Mouse (Mus musculus): ENCODE results near the gene Chst11. TPM values are rescaled to one million over a fixed set of nuclear protein-coding genes. Genes with fewer than 3 reads are reported as not detected.
A peak's percentile ranks its signal among the peaks of the same experiment; 100 is the strongest.

Chst11 gene
- polyA plus RNA-seq, 1 experiment from 2014 or later, result 0.99 TPM

GRCm38 (mm10) chr10:83094821-83095725 lies 109.8 kb downstream of the Chst11 start:
- no peak overlapping the region for H3K27ac ChIP-seq
- H3K4me1 ChIP-seq, result peaks cover 61% of the 10 kb centered on the region
- H3K9me3 ChIP-seq, result no peaks in the 10 kb centered on the region
- WGBS, result 84% methylated on average over 16 of the region's 16 CpGs
- no peak overlapping the region for H3K4me3 ChIP-seq
- H3K36me3 ChIP-seq (replicated peaks), result no peaks in the 10 kb centered on the region
- DNase-seq (ENCODE audit: extremely low spot score, low spot score), result no peak
- H3K27me3 ChIP-seq (ENCODE audit: poor library complexity, severe bottlenecking), result no peaks in the 10 kb centered on the region

- no peak overlapping the region for H3K27ac ChIP-seq
- 94% methylated on average over 6 of the region's 6 CpGs for WGBS
- no peaks in the 10 kb centered on the region for H3K9me3 ChIP-seq
- no peaks in the 10 kb centered on the region for H3K27me3 ChIP-seq (ENCODE audit: poor library complexity, severe bottlenecking)
- H3K4me1 ChIP-seq, result peaks cover 61% of the 10 kb centered on the region
- no peak overlapping the region for H3K4me3 ChIP-seq
- no peak for DNase-seq (ENCODE audit: extremely low spot score, low spot score)
- no peaks in the 10 kb centered on the region for H3K36me3 ChIP-seq (replicated peaks)
Observed at GRCm38 (mm10) chr10:83096257-83096656, 111.0 kb downstream of the Chst11 start.

- WGBS, result 87% methylated on average over 10 of the region's 10 CpGs
Observed at GRCm38 (mm10) chr10:83098940-83099339, 113.6 kb downstream of the Chst11 start.

GRCm38 (mm10) chr10:83099669-83100068 lies 114.4 kb downstream of the Chst11 start:
- DNase-seq (ENCODE audit: extremely low spot score, low spot score), result no peak
- H3K27ac ChIP-seq, result 0 out of 2 replicates have a peak overlapping the region, but pooled peaks have one; percentile 2
- peaks cover 90% of the 10 kb centered on the region for H3K4me1 ChIP-seq
- no peaks in the 10 kb centered on the region for H3K9me3 ChIP-seq
- WGBS, result 89% methylated on average over 3 of the region's 3 CpGs
- H3K36me3 ChIP-seq (replicated peaks), result no peaks in the 10 kb centered on the region
- H3K4me3 ChIP-seq, result no peak overlapping the region
- H3K27me3 ChIP-seq (ENCODE audit: poor library complexity, severe bottlenecking), result 0 out of 2 replicates have a peak, but pooled peaks cover 7% of the 10 kb centered on the region

More at GRCm38 (mm10) chr10:83098940-83099339, 113.6 kb downstream of the Chst11 start:
- Histone ChIP-seq H3K27me3 (ENCODE audit: poor library complexity, severe bottlenecking) (0 out of 2 replicates have a peak, but pooled peaks cover under 1% of the 10 kb centered on the region), H3K4me1 (peaks cover 85% of the 10 kb centered on the region), H3K9me3 (no peaks in the 10 kb centered on the region), H3K36me3 (replicated peaks) (no peaks in the 10 kb centered on the region), H3K27ac (0 out of 2 replicates have a peak overlapping the region, but pooled peaks have one; percentile 40), H3K4me3 (no peak overlapping the region)
- DNase-seq (ENCODE audit: extremely low spot score, low spot score), result no peak

- no peaks in the 10 kb centered on the region for H3K36me3 ChIP-seq (replicated peaks)
- no peaks in the 10 kb centered on the region for H3K9me3 ChIP-seq
- peaks cover 93% of the 10 kb centered on the region for H3K4me1 ChIP-seq
- WGBS, result 65% methylated on average over 8 of the region's 8 CpGs
- no peak overlapping the region for H3K4me3 ChIP-seq
- H3K27me3 ChIP-seq (ENCODE audit: poor library complexity, severe bottlenecking), result peaks cover 10% of the 10 kb centered on the region; the same call in 1 of the 2 replicates
- H3K27ac ChIP-seq, result no peak overlapping the region
- no peak for DNase-seq (ENCODE audit: extremely low spot score, low spot score)
Observed at GRCm38 (mm10) chr10:83100890-83101289, 115.6 kb downstream of the Chst11 start.

GRCm38 (mm10) chr10:83101421-83102207 lies 116.3 kb downstream of the Chst11 start:
- WGBS, result 80% methylated on average over 9 of the region's 9 CpGs
- H3K4me3 ChIP-seq, result no peak overlapping the region
- H3K4me1 ChIP-seq, result peaks cover 99% of the 10 kb centered on the region
- no peak for DNase-seq (ENCODE audit: extremely low spot score, low spot score)
- H3K27me3 ChIP-seq (ENCODE audit: poor library complexity, severe bottlenecking), result peaks cover 10% of the 10 kb centered on the region; the same call in 1 of the 2 replicates
- H3K9me3 ChIP-seq, result no peaks in the 10 kb centered on the region
- H3K27ac ChIP-seq, result peak overlapping the region; percentile 42
- no peaks in the 10 kb centered on the region for H3K36me3 ChIP-seq (replicated peaks)

GRCm38 (mm10) chr10:83102745-83103144 lies 117.4 kb downstream of the Chst11 start:
- no peak for DNase-seq (ENCODE audit: extremely low spot score, low spot score)

GRCm38 (mm10) chr10:83104221-83104620 lies 118.9 kb downstream of the Chst11 start:
- Histone ChIP-seq H3K27me3 (ENCODE audit: poor library complexity, severe bottlenecking) (peaks cover 10% of the 10 kb centered on the region; the same call in 1 of the 2 replicates), H3K36me3 (replicated peaks) (no peaks in the 10 kb centered on the region), H3K9me3 (no peaks in the 10 kb centered on the region), H3K4me1 (peaks cover 99% of the 10 kb centered on the region), H3K27ac (peak overlapping the region; percentile 53; the same call in 1 of the 2 replicates), H3K4me3 (no peak overlapping the region)
- no peak for DNase-seq (ENCODE audit: extremely low spot score, low spot score)
- WGBS, result 88% methylated on average over 8 of the region's 8 CpGs

More at GRCm38 (mm10) chr10:83102745-83103144, 117.4 kb downstream of the Chst11 start:
- Histone ChIP-seq H3K4me3 (0 out of 2 replicates have a peak overlapping the region, but pooled peaks have one; percentile 7), H3K9me3 (no peaks in the 10 kb centered on the region), H3K4me1 (peaks cover 99% of the 10 kb centered on the region), H3K27ac (peak overlapping the region; percentile 70), H3K36me3 (replicated peaks) (no peaks in the 10 kb centered on the region), H3K27me3 (ENCODE audit: poor library complexity, severe bottlenecking) (peaks cover 10% of the 10 kb centered on the region; the same call in 1 of the 2 replicates)
- WGBS, result 28% methylated on average over 15 of the region's 15 CpGs

- 38% methylated on average over 7 of the region's 7 CpGs for WGBS
- no peak overlapping the region for H3K4me3 ChIP-seq
- peaks cover 10% of the 10 kb centered on the region; the same call in 1 of the 2 replicates for H3K27me3 ChIP-seq (ENCODE audit: poor library complexity, severe bottlenecking)
- DNase-seq (ENCODE audit: extremely low spot score, low spot score), result no peak
- peaks cover 83% of the 10 kb centered on the region for H3K4me1 ChIP-seq
- H3K36me3 ChIP-seq (replicated peaks), result no peaks in the 10 kb centered on the region
- H3K9me3 ChIP-seq, result no peaks in the 10 kb centered on the region
- H3K27ac ChIP-seq, result peak overlapping the region; percentile 75
Observed at GRCm38 (mm10) chr10:83106152-83106746, 121.0 kb downstream of the Chst11 start.

GRCm38 (mm10) chr10:83107385-83107784 lies 122.1 kb downstream of the Chst11 start:
- H3K4me3 ChIP-seq, result no peak overlapping the region
- H3K27me3 ChIP-seq (ENCODE audit: poor library complexity, severe bottlenecking), result peaks cover 10% of the 10 kb centered on the region; the same call in 1 of the 2 replicates
- DNase-seq (ENCODE audit: extremely low spot score, low spot score), result no peak
- H3K4me1 ChIP-seq, result peaks cover 71% of the 10 kb centered on the region
- H3K36me3 ChIP-seq (replicated peaks), result no peaks in the 10 kb centered on the region
- peak overlapping the region; percentile 75 for H3K27ac ChIP-seq
- WGBS, result 37% methylated on average over 8 of the region's 8 CpGs
- H3K9me3 ChIP-seq, result no peaks in the 10 kb centered on the region

GRCm38 (mm10) chr10:83107921-83108738 lies 122.8 kb downstream of the Chst11 start:
- 54% methylated on average over 21 of the region's 21 CpGs for WGBS
- no peak for DNase-seq (ENCODE audit: extremely low spot score, low spot score)

More at GRCm38 (mm10) chr10:83107921-83108738, 122.8 kb downstream of the Chst11 start:
- H3K4me3 ChIP-seq, result no peak overlapping the region
- H3K9me3 ChIP-seq, result no peaks in the 10 kb centered on the region
- H3K27ac ChIP-seq, result peak overlapping the region; percentile 75
- no peaks in the 10 kb centered on the region for H3K36me3 ChIP-seq (replicated peaks)
- peaks cover 67% of the 10 kb centered on the region for H3K4me1 ChIP-seq
- peaks cover 10% of the 10 kb centered on the region; the same call in 1 of the 2 replicates for H3K27me3 ChIP-seq (ENCODE audit: poor library complexity, severe bottlenecking)
